Mouse (Mus musculus): ENCODE results near the gene Xpot. TPM values are rescaled to one million over a fixed set of nuclear protein-coding genes. Genes with fewer than 3 reads are reported as not detected.

Gene Xpot
- polyA plus RNA-seq, 1 experiment from 2014 or later: 29.7 TPM

- Histone ChIP-seq H3K9ac (ENCODE audit: low read depth, low read length) (no peak overlapping the region), H3K27ac (ENCODE audit: low read depth, low read length) (no peak overlapping the region), H3K4me1 (ENCODE audit: control insufficient read depth, insufficient read depth, low read depth, low read length) (peaks cover 11% of the 10 kb centered on the region), H3K27me3 (replicated peaks; ENCODE audit: control insufficient read depth, insufficient read depth, low read length) (no peaks in the 10 kb centered on the region), H3K4me3 (ENCODE audit: low read length) (no peak overlapping the region), H3K9me3 (ENCODE audit: control insufficient read depth, low read length) (no peaks in the 10 kb centered on the region), H3K4me2 (ENCODE audit: low read length) (no peak overlapping the region), H3K36me3 (ENCODE audit: control insufficient read depth, insufficient read depth, low read length) (peaks cover 28% of the 10 kb centered on the region)
- 92% methylated on average over 3 of the region's 3 CpGs for WGBS
- no peak for ATAC-seq
Measured at GRCm38 (mm10) chr10:121571031-121571430, 55.1 kb downstream of the Xpot start.

- no peak for ATAC-seq
- no peak overlapping the region for H3K9ac ChIP-seq (ENCODE audit: low read depth, low read length)
- peak overlapping the region; percentile 3 for H3K27ac ChIP-seq (ENCODE audit: low read depth, low read length)
- WGBS: 61% methylated on average over 6 of the region's 6 CpGs
- H3K9me3 ChIP-seq (ENCODE audit: control insufficient read depth, low read length): no peaks in the 10 kb centered on the region
- H3K27me3 ChIP-seq (replicated peaks; ENCODE audit: control insufficient read depth, insufficient read depth, low read length): no peaks in the 10 kb centered on the region
- H3K4me1 ChIP-seq (ENCODE audit: control insufficient read depth, insufficient read depth, low read depth, low read length): peaks cover 11% of the 10 kb centered on the region
- peak overlapping the region; percentile 55 for H3K4me2 ChIP-seq (ENCODE audit: low read length)
- H3K4me3 ChIP-seq (ENCODE audit: low read length): no peak overlapping the region
- peaks cover 33% of the 10 kb centered on the region for H3K36me3 ChIP-seq (ENCODE audit: control insufficient read depth, insufficient read depth, low read length)
Measured at GRCm38 (mm10) chr10:121569796-121570195, 56.3 kb downstream of the Xpot start.

GRCm38 (mm10) chr10:121569001-121569589, 57.0 kb downstream of the Xpot start:
- Histone ChIP-seq H3K9ac (ENCODE audit: low read depth, low read length) (peak overlapping the region; percentile 33; the same call in 1 of the 2 replicates), H3K4me2 (ENCODE audit: low read length) (peak overlapping the region; percentile 55), H3K36me3 (ENCODE audit: control insufficient read depth, insufficient read depth, low read length) (peaks cover 30% of the 10 kb centered on the region), H3K4me1 (ENCODE audit: control insufficient read depth, insufficient read depth, low read depth, low read length) (peaks cover 11% of the 10 kb centered on the region), H3K27ac (ENCODE audit: low read depth, low read length) (peak overlapping the region; percentile 3), H3K9me3 (ENCODE audit: control insufficient read depth, low read length) (no peaks in the 10 kb centered on the region), H3K27me3 (replicated peaks; ENCODE audit: control insufficient read depth, insufficient read depth, low read length) (no peaks in the 10 kb centered on the region), H3K4me3 (ENCODE audit: low read length) (peak overlapping the region; percentile 28)
- ATAC-seq: peak; percentile 91
- 11% methylated on average over 23 of the region's 23 CpGs for WGBS

GRCm38 (mm10) chr10:121568534-121568933, 57.6 kb downstream of the Xpot start:
- ATAC-seq: no peak; the same call in 1 of the 2 replicates
- 70% methylated on average over 7 of the region's 7 CpGs for WGBS
- no peak overlapping the region for H3K4me3 ChIP-seq (ENCODE audit: low read length)

GRCm38 (mm10) chr10:121568026-121568425, 58.1 kb downstream of the Xpot start:
- H3K9me3 ChIP-seq (ENCODE audit: control insufficient read depth, low read length): no peaks in the 10 kb centered on the region
- H3K4me2 ChIP-seq (ENCODE audit: low read length): no peak overlapping the region
- no peaks in the 10 kb centered on the region for H3K27me3 ChIP-seq (replicated peaks; ENCODE audit: control insufficient read depth, insufficient read depth, low read length)
- no peak for ATAC-seq
- no peak overlapping the region for H3K4me3 ChIP-seq (ENCODE audit: low read length)
- WGBS: 96% methylated on average over 10 of the region's 10 CpGs
- H3K36me3 ChIP-seq (ENCODE audit: control insufficient read depth, insufficient read depth, low read length): peaks cover 35% of the 10 kb centered on the region
- no peak overlapping the region for H3K27ac ChIP-seq (ENCODE audit: low read depth, low read length)
- no peak overlapping the region for H3K9ac ChIP-seq (ENCODE audit: low read depth, low read length)
- peaks cover 11% of the 10 kb centered on the region for H3K4me1 ChIP-seq (ENCODE audit: control insufficient read depth, insufficient read depth, low read depth, low read length)

More at GRCm38 (mm10) chr10:121568534-121568933, 57.6 kb downstream of the Xpot start:
- H3K36me3 ChIP-seq (ENCODE audit: control insufficient read depth, insufficient read depth, low read length): peaks cover 35% of the 10 kb centered on the region
- peak overlapping the region; percentile 55 for H3K4me2 ChIP-seq (ENCODE audit: low read length)
- H3K4me1 ChIP-seq (ENCODE audit: control insufficient read depth, insufficient read depth, low read depth, low read length): peaks cover 11% of the 10 kb centered on the region
- no peaks in the 10 kb centered on the region for H3K27me3 ChIP-seq (replicated peaks; ENCODE audit: control insufficient read depth, insufficient read depth, low read length)
- H3K9ac ChIP-seq (ENCODE audit: low read depth, low read length): no peak overlapping the region
- H3K9me3 ChIP-seq (ENCODE audit: control insufficient read depth, low read length): no peaks in the 10 kb centered on the region
- H3K27ac ChIP-seq (ENCODE audit: low read depth, low read length): peak overlapping the region; percentile 3; the same call in 1 of the 2 replicates

GRCm38 (mm10) chr10:121564447-121564846, 61.7 kb downstream of the Xpot start:
- Histone ChIP-seq H3K9ac (ENCODE audit: low read depth, low read length) (no peak overlapping the region), H3K4me3 (ENCODE audit: low read length) (no peak overlapping the region), H3K27me3 (replicated peaks; ENCODE audit: control insufficient read depth, insufficient read depth, low read length) (no peaks in the 10 kb centered on the region), H3K4me1 (ENCODE audit: control insufficient read depth, insufficient read depth, low read depth, low read length) (peaks cover 7% of the 10 kb centered on the region), H3K4me2 (ENCODE audit: low read length) (no peak overlapping the region), H3K9me3 (ENCODE audit: control insufficient read depth, low read length) (no peaks in the 10 kb centered on the region), H3K36me3 (ENCODE audit: control insufficient read depth, insufficient read depth, low read length) (peaks cover 25% of the 10 kb centered on the region), H3K27ac (ENCODE audit: low read depth, low read length) (no peak overlapping the region)
- 95% methylated on average over 8 of the region's 8 CpGs for WGBS
- ATAC-seq: no peak

- no peaks in the 10 kb centered on the region for H3K27me3 ChIP-seq (replicated peaks; ENCODE audit: control insufficient read depth, insufficient read depth, low read length)
- no peak overlapping the region for H3K4me2 ChIP-seq (ENCODE audit: low read length)
- 73% methylated on average over 2 of the region's 2 CpGs for WGBS
- no peak for ATAC-seq
- no peak overlapping the region for H3K27ac ChIP-seq (ENCODE audit: low read depth, low read length)
- H3K36me3 ChIP-seq (ENCODE audit: control insufficient read depth, insufficient read depth, low read length): peaks cover 28% of the 10 kb centered on the region
- H3K9me3 ChIP-seq (ENCODE audit: control insufficient read depth, low read length): no peaks in the 10 kb centered on the region
- no peak overlapping the region for H3K9ac ChIP-seq (ENCODE audit: low read depth, low read length)
- no peak overlapping the region for H3K4me3 ChIP-seq (ENCODE audit: low read length)
- no peaks in the 10 kb centered on the region for H3K4me1 ChIP-seq (ENCODE audit: control insufficient read depth, insufficient read depth, low read depth, low read length)
Measured at GRCm38 (mm10) chr10:121558231-121558630, 67.9 kb downstream of the Xpot start.

- Histone ChIP-seq H3K4me3 (ENCODE audit: low read length) (no peak overlapping the region), H3K4me2 (ENCODE audit: low read length) (no peak overlapping the region), H3K4me1 (ENCODE audit: control insufficient read depth, insufficient read depth, low read depth, low read length) (no peaks in the 10 kb centered on the region), H3K9ac (ENCODE audit: low read depth, low read length) (no peak overlapping the region), H3K27ac (ENCODE audit: low read depth, low read length) (no peak overlapping the region), H3K27me3 (replicated peaks; ENCODE audit: control insufficient read depth, insufficient read depth, low read length) (no peaks in the 10 kb centered on the region), H3K36me3 (ENCODE audit: control insufficient read depth, insufficient read depth, low read length) (peaks cover 37% of the 10 kb centered on the region), H3K9me3 (ENCODE audit: control insufficient read depth, low read length) (no peaks in the 10 kb centered on the region)
- ATAC-seq: no peak
- 78% methylated on average over 6 of the region's 6 CpGs for WGBS
Measured at GRCm38 (mm10) chr10:121556263-121556662, 69.9 kb downstream of the Xpot start.

- no peaks in the 10 kb centered on the region for H3K4me1 ChIP-seq (ENCODE audit: control insufficient read depth, insufficient read depth, low read depth, low read length)
- H3K36me3 ChIP-seq (ENCODE audit: control insufficient read depth, insufficient read depth, low read length): peaks cover 45% of the 10 kb centered on the region
- no peak overlapping the region for H3K9ac ChIP-seq (ENCODE audit: low read depth, low read length)
- H3K27ac ChIP-seq (ENCODE audit: low read depth, low read length): no peak overlapping the region
- no peak for ATAC-seq
- WGBS: 90% methylated on average over 9 of the region's 9 CpGs
- no peak overlapping the region for H3K4me3 ChIP-seq (ENCODE audit: low read length)
- H3K27me3 ChIP-seq (replicated peaks; ENCODE audit: control insufficient read depth, insufficient read depth, low read length): no peaks in the 10 kb centered on the region
- no peaks in the 10 kb centered on the region for H3K9me3 ChIP-seq (ENCODE audit: control insufficient read depth, low read length)
- no peak overlapping the region for H3K4me2 ChIP-seq (ENCODE audit: low read length)
Measured at GRCm38 (mm10) chr10:121550334-121550733, 75.8 kb downstream of the Xpot start.

All from hindbrain, embryonic 16.5 days (tissue).